Mouse (Mus musculus) small intestine, adult 2 months (tissue): ENCODE measurements around the gene Ski.

Experiments
- CTCF ChIP-seq: fragments of 200-500 bp; IDR thresholded peaks from 2 replicates; pipeline ENCODE4 v1.5.1; 2012; ENCODE audit warnings: low read depth, mild to moderate bottlenecking, control low read depth, inconsistent platforms, low read length, moderate library complexity, mixed read lengths; ENCODE audit not compliant: insufficient replicate concordance, insufficient read length; ENCODE audit errors: extremely low read depth
- POLR2A ChIP-seq: fragments of 200-500 bp; IDR thresholded peaks from 2 replicates; pipeline ENCODE4 v1.6.1; 2012; ENCODE audit warnings: low read depth, mild to moderate bottlenecking, control low read depth, inconsistent platforms, low read length, moderate library complexity

DNA sequence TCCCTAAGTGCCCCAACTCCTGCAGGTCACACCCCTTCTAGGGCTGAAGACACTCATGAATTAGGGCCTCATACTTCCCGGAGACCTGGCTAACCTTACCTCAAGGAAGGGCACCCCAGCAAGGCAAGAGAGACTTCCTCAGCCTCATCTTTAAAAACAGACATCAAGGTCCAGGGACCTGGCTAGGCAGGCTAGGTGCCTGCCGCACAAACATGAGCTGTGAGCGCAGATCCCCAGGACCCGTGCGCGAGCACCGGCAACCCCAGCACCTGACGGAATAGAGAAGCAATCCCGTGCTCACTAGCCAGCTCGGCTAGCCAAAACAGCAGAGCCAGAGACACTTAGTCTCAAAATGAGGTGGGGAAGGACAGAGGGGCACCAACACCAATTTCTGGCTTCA, 7.6 kb downstream of the Ski start:
- TF ChIP-seq CTCF = no peak
- no peak for TF ChIP-seq POLR2A
